Mouse (Mus musculus) stomach, postnatal 0 days (tissue): ENCODE measurements around the gene Draxin. TPM values are rescaled to one million over a fixed set of nuclear protein-coding genes. Genes with fewer than 3 reads are reported as not detected.
A peak's percentile ranks its signal among the peaks of the same experiment; 100 is the strongest.

Experiments
- ATAC-seq: fragments of 200-750 bp; cut with Nextera tagmentation; 2 replicates; pipeline ENCODE4 v1.8.0; 2017; ENCODE audit not compliant: low FRiP score, low TSS enrichment
- DNase-seq: peaks from one replicate; pipeline ENCODE4 v3.0.0-alpha.2; 2016; ENCODE audit warnings: low spot score
- H3K27ac ChIP-seq: fragments of 300-500 bp; sonication (generic); replicated peaks from 2 replicates; pipeline ENCODE4 v1.5.1; 2014; ENCODE audit warnings: mild to moderate bottlenecking, control low read depth
- H3K27me3 ChIP-seq: fragments of 300-500 bp; sonication (generic); 2 replicates; pipeline ENCODE4 v1.6.1; 2014; ENCODE audit warnings: low read length; ENCODE audit not compliant: control insufficient read depth, insufficient read depth
- H3K36me3 ChIP-seq: fragments of 300-500 bp; sonication (generic); 2 replicates; pipeline ENCODE4 v1.6.1; 2014; ENCODE audit warnings: low read length, mixed read lengths; ENCODE audit not compliant: control insufficient read depth, insufficient read depth
- H3K4me1 ChIP-seq: fragments of 300-500 bp; sonication (generic); replicated peaks from 2 replicates; pipeline ENCODE4 v1.6.1; 2014; ENCODE audit warnings: antibody characterized with exemption; ENCODE audit not compliant: control insufficient read depth, insufficient read depth
- H3K4me2 ChIP-seq: fragments of 300-500 bp; sonication (generic); replicated peaks from 2 replicates; pipeline ENCODE4 v1.6.1; 2014; ENCODE audit warnings: low read depth, mild to moderate bottlenecking, control low read depth, moderate library complexity
- H3K4me3 ChIP-seq: fragments of 300-500 bp; sonication (generic); 2 replicates; pipeline ENCODE4 v1.5.1; 2014; ENCODE audit warnings: low read depth, low read length, control low read depth
- H3K9ac ChIP-seq: fragments of 300-500 bp; sonication (generic); 2 replicates; pipeline ENCODE4 v1.6.1; 2014; ENCODE audit warnings: mild to moderate bottlenecking, low read length, control low read depth, mixed read lengths
- H3K9me3 ChIP-seq: fragments of 300-500 bp; sonication (generic); 2 replicates; pipeline ENCODE4 v1.6.1; 2016; ENCODE audit warnings: low read length; ENCODE audit not compliant: control insufficient read depth
- CTCF ChIP-seq: IDR thresholded peaks from 2 replicates; pipeline ENCODE4 v1.5.1; 2016; ENCODE audit warnings: antibody characterized with exemption, low read depth, mild to moderate bottlenecking, moderate library complexity
- EP300 ChIP-seq: optimal IDR thresholded peaks from 2 replicates; pipeline ENCODE3; 2016; ENCODE audit warnings: antibody characterized with exemption
- WGBS: fragments of 180-500 bp; shearing (Covaris S2); extraction: QIAGEN DNeasy Blood & Tissue Kit; methylation state at CpG from one replicate; pipeline ENCODE4 v1.1.7; 2014; 5-methylcytosine and 5-hydroxymethylcytosine counted together
- polyA plus RNA-seq: library from polyadenylated mRNA; unstranded; fragments of >200 nt; fragmentation: Nextera tagmentation; extraction: Ambion mirVana; gene quantifications from 2 replicates; pipeline ENCODE4 v1.2.1, GENCODE M21; 2015

Draxin gene
- polyA plus RNA-seq, 1 experiment from 2014 or later: not detected

GRCm38 (mm10) chr4:148170842-148171241, 40.3 kb upstream of the Draxin start:
- TF ChIP-seq CTCF (peak; percentile 96), EP300 (no peak)
- Histone ChIP-seq H3K27me3 (peaks cover 19% of the 10 kb centered on the region; the same call in 1 of the 2 replicates), H3K4me3 (no peak overlapping the region), H3K27ac (no peak overlapping the region), H3K4me1 (no peaks in the 10 kb centered on the region), H3K9me3 (no peaks in the 10 kb centered on the region), H3K9ac (no peak overlapping the region), H3K4me2 (no peak overlapping the region), H3K36me3 (no peaks in the 10 kb centered on the region)
- 9% methylated on average over 2 of the region's 2 CpGs for WGBS
- DNase-seq: no peak
- no peak for ATAC-seq

GRCm38 (mm10) chr4:148169586-148169985, 39.1 kb upstream of the Draxin start:
- WGBS: 22% methylated on average over 15 of the region's 15 CpGs
- peaks cover 29% of the 10 kb centered on the region for H3K27me3 ChIP-seq

GRCm38 (mm10) chr4:148168287-148168686, 37.8 kb upstream of the Draxin start:
- H3K4me2 ChIP-seq: no peak overlapping the region
- DNase-seq (peak; percentile 71), ATAC-seq (no peak)
- no peak overlapping the region for H3K4me3 ChIP-seq
- TF ChIP-seq EP300: no peak
- TF ChIP-seq CTCF: peak; percentile 85
- H3K9ac ChIP-seq: no peak overlapping the region
- no peaks in the 10 kb centered on the region for H3K36me3 ChIP-seq
- no peaks in the 10 kb centered on the region for H3K4me1 ChIP-seq
- H3K27ac ChIP-seq: no peak overlapping the region
- 24% methylated on average over 7 of the region's 7 CpGs for WGBS
- H3K9me3 ChIP-seq: no peaks in the 10 kb centered on the region
- peaks cover 27% of the 10 kb centered on the region for H3K27me3 ChIP-seq

More at GRCm38 (mm10) chr4:148169586-148169985, 39.1 kb upstream of the Draxin start:
- Histone ChIP-seq H3K27ac (no peak overlapping the region), H3K4me3 (no peak overlapping the region), H3K9ac (no peak overlapping the region), H3K36me3 (no peaks in the 10 kb centered on the region), H3K4me1 (no peaks in the 10 kb centered on the region), H3K9me3 (no peaks in the 10 kb centered on the region), H3K4me2 (no peak overlapping the region)
- DNase-seq (no peak), ATAC-seq (no peak)
- TF ChIP-seq CTCF (no peak), EP300 (no peak)

- no peak overlapping the region for H3K4me2 ChIP-seq
- TF ChIP-seq EP300 (no peak), CTCF (peak; percentile 73)
- H3K9ac ChIP-seq: no peak overlapping the region
- ATAC-seq (0 out of 2 replicates have a peak, but pooled peaks have one; percentile 27), DNase-seq (peak; percentile 68)
- no peak overlapping the region for H3K27ac ChIP-seq
- no peak overlapping the region for H3K4me3 ChIP-seq
- no peaks in the 10 kb centered on the region for H3K9me3 ChIP-seq
- no peaks in the 10 kb centered on the region for H3K36me3 ChIP-seq
- no peaks in the 10 kb centered on the region for H3K4me1 ChIP-seq
- WGBS: 32% methylated on average over 3 of the region's 4 CpGs
- H3K27me3 ChIP-seq: peaks cover 24% of the 10 kb centered on the region
Measured at GRCm38 (mm10) chr4:148166986-148167385, 36.5 kb upstream of the Draxin start.

GRCm38 (mm10) chr4:148166431-148166830, 35.9 kb upstream of the Draxin start:
- TF ChIP-seq EP300 (no peak), CTCF (no peak)
- no peak overlapping the region for H3K4me2 ChIP-seq
- H3K27me3 ChIP-seq: peaks cover 25% of the 10 kb centered on the region
- H3K9ac ChIP-seq: no peak overlapping the region
- H3K27ac ChIP-seq: no peak overlapping the region
- no peak overlapping the region for H3K4me3 ChIP-seq
- no peak for ATAC-seq
- 8% methylated on average over 10 of the region's 10 CpGs for WGBS
- H3K9me3 ChIP-seq: no peaks in the 10 kb centered on the region
- no peaks in the 10 kb centered on the region for H3K36me3 ChIP-seq
- DNase-seq: no peak
- H3K4me1 ChIP-seq: no peaks in the 10 kb centered on the region

GRCm38 (mm10) chr4:148165551-148165950, 35.1 kb upstream of the Draxin start:
- Histone ChIP-seq H3K9ac (no peak overlapping the region), H3K4me2 (no peak overlapping the region), H3K4me1 (no peaks in the 10 kb centered on the region), H3K4me3 (no peak overlapping the region), H3K27ac (no peak overlapping the region), H3K36me3 (no peaks in the 10 kb centered on the region), H3K27me3 (peaks cover 28% of the 10 kb centered on the region), H3K9me3 (no peaks in the 10 kb centered on the region)
- TF ChIP-seq EP300: no peak
- no peak for TF ChIP-seq CTCF
- WGBS: 7% methylated on average over 17 of the region's 17 CpGs
- DNase-seq (no peak), ATAC-seq (no peak)
